9 mouse cellular contexts compared by ENCODE assay signal in the genomic region with DNA sequence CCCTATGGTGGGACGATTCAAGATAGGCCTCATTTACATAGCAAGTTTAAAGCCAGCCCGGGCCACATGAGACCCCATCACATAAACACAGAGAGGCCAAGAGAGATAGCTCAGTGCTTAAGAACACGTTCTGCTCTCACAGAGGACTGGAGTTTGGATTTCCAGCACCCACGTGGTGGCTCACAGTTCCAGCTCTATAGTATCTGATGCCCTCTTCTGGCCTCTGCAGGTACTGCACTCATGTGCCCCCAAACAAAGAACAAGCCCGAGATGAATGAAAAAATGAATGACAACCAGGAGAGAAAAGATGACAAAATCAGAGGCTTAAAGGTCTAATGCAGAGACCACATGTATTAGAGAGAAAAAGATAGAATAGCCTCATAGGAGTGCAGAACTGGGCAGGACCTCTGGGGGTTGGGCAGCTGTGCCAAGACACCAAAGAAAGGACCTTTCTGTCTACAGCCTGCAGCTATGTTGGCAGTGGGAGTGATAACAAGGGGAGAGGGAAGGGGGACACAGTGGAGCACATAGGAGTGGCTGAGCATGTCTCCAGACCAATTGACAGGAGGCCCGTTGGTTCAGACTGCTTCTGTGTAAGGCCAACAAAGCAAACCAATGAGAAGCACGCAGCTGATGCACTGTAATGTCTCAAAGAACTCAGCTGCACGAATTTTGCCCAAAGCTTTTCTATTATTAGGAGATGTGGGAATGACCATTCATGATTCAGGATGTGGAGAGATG. TPM values are rescaled to one million over a fixed set of nuclear protein-coding genes. Genes with fewer than 3 reads are reported as not detected.
DNase-seq lines count a peak whose midpoint lies in the region; ATAC-seq and TF ChIP-seq lines count a peak whose summit lies in the region.
"Had no signal": no experiment of that assay in that cellular context is flagged by ENCODE, and none has a peak within 500 bp of the region (broad histone marks: within the 10 kb centered on the region; RNA-seq: fewer than 3 reads in every experiment).

No protein-coding gene starts in this region.

- peak; percentile 63 for TF ChIP-seq CTCF in hindbrain, postnatal 0 days (IDR thresholded peaks at IDR 0.05; ENCODE audit: low read depth)

- no peak overlapping the region for H3K4me2 ChIP-seq in hindbrain, postnatal 0 days (ENCODE audit: low read depth, low read length)
- H3K4me2 ChIP-seq in hindbrain, embryonic 13.5 days, result no peak overlapping the region
- H3K4me2 ChIP-seq: limb, embryonic 15.5 days had no signal

- no peaks in the 10 kb centered on the region for H3K9me3 ChIP-seq in hindbrain, postnatal 0 days (ENCODE audit: low read length)
- peaks cover 5% of the 10 kb centered on the region for H3K9me3 ChIP-seq in hindbrain, embryonic 13.5 days
- H3K9me3 ChIP-seq: limb, embryonic 15.5 days had no signal

- 47% methylated on average over 8 of the region's 8 CpGs for WGBS in hindbrain, postnatal 0 days
- WGBS in hindbrain, embryonic 13.5 days, result 48% methylated on average over 8 of the region's 8 CpGs

- H3K4me3 ChIP-seq in hindbrain, postnatal 0 days (ENCODE audit: low read length), result no peak overlapping the region
- no peak overlapping the region for H3K4me3 ChIP-seq in hindbrain, embryonic 13.5 days
- H3K4me3 ChIP-seq: limb, embryonic 15.5 days had no signal

- no peaks in the 10 kb centered on the region for H3K36me3 ChIP-seq in hindbrain, postnatal 0 days (ENCODE audit: insufficient read depth, low read length)
- H3K36me3 ChIP-seq in hindbrain, embryonic 13.5 days, result no peaks in the 10 kb centered on the region
- H3K36me3 ChIP-seq: limb, embryonic 15.5 days had no signal

- no peak overlapping the region for H3K9ac ChIP-seq in hindbrain, postnatal 0 days (replicated peaks; ENCODE audit: low read length)
- H3K9ac ChIP-seq in hindbrain, embryonic 13.5 days, result no peak overlapping the region
- H3K9ac ChIP-seq: limb, embryonic 15.5 days had no signal

- ATAC-seq in hindbrain, postnatal 0 days, result peak; percentile 56; the same call in 1 of the 2 replicates
- ATAC-seq in hindbrain, embryonic 13.5 days (ENCODE audit: low FRiP score), result no peak

- no peaks in the 10 kb centered on the region for H3K27me3 ChIP-seq in hindbrain, postnatal 0 days (ENCODE audit: insufficient read depth, low read length)
- no peaks in the 10 kb centered on the region for H3K27me3 ChIP-seq in hindbrain, embryonic 13.5 days
- H3K27me3 ChIP-seq: limb, embryonic 15.5 days had no signal

- no peak overlapping the region for H3K27ac ChIP-seq in hindbrain, postnatal 0 days
- no peak overlapping the region for H3K27ac ChIP-seq in hindbrain, embryonic 13.5 days
- H3K27ac ChIP-seq: limb, embryonic 15.5 days had no signal

- no peaks in the 10 kb centered on the region for H3K4me1 ChIP-seq in hindbrain, postnatal 0 days (ENCODE audit: insufficient read depth, low read length)
- no peaks in the 10 kb centered on the region for H3K4me1 ChIP-seq in hindbrain, embryonic 13.5 days (replicated peaks)
- H3K4me1 ChIP-seq: limb, embryonic 15.5 days had no signal

- peak; percentile 51 for DNase-seq in hindbrain, postnatal 0 days (ENCODE audit: low spot score)
- DNase-seq in 3T3-L1 (ENCODE audit: low read depth, low spot score) (peak; percentile 44), MN1 (ENCODE audit: low spot score) (no peak)
- DNase-seq in CD8-positive naive resting alpha-beta T cell, adult 2 months (ENCODE audit: low read depth in 2 of 2, low spot score in 2 of 2), result peak; percentile 39 to 59
- DNase-seq in embryo, embryonic 10.5 days (ENCODE audit: low spot score), result peak; percentile 76
- DNase-seq in lung, postnatal 36 days, result peak; percentile 68
- DNase-seq in ovary, adult 18-20 months (ENCODE audit: low spot score), result no peak

RNA-seq across cellular contexts. Expression of a gene that starts 21.6 kb away (rescaled TPM):
- not detected in 2 replicates for total RNA-seq in hindbrain, postnatal 0 days (2014; rRNA removed)
- 0.16 TPM in 1 of 2 replicates, not detected in the other for polyA plus RNA-seq in hindbrain, postnatal 0 days (2015; fragmentation: Nextera tagmentation; extraction: Ambion mirVana)
- 0.21 TPM in 1 of 2 replicates, not detected in the other for polyA plus RNA-seq in hindbrain, embryonic 13.5 days (2015; fragmentation: Nextera tagmentation; extraction: Ambion mirVana)
- polyA plus RNA-seq: limb, embryonic 15.5 days had no signal

RNA-seq across cellular contexts. Expression of a gene that starts 35.4 kb away (rescaled TPM):
- not detected in 2 replicates for total RNA-seq in hindbrain, postnatal 0 days (2014; rRNA removed)
- polyA plus RNA-seq in hindbrain, postnatal 0 days (2015; fragmentation: Nextera tagmentation; extraction: Ambion mirVana), result not detected in 2 replicates
- polyA plus RNA-seq in hindbrain, embryonic 13.5 days (2015; fragmentation: Nextera tagmentation; extraction: Ambion mirVana), result not detected in 2 replicates
- polyA plus RNA-seq: limb, embryonic 15.5 days had no signal

RNA-seq across cellular contexts. Expression of a gene that starts 56.4 kb away (rescaled TPM):
- total RNA-seq in hindbrain, postnatal 0 days (2014; rRNA removed), result not detected in 2 replicates
- not detected in 2 replicates for polyA plus RNA-seq in hindbrain, postnatal 0 days (2015; fragmentation: Nextera tagmentation; extraction: Ambion mirVana)
- polyA plus RNA-seq in hindbrain, embryonic 13.5 days (2015; fragmentation: Nextera tagmentation; extraction: Ambion mirVana), result 0.21 TPM in 1 of 2 replicates, not detected in the other

Comparison
In these comparisons a context has a peak if more than half of its experiments do, and no peak if none do; other contexts are left out.
1. DNase-seq: peak in hindbrain, postnatal 0 days (single experiment), 3T3-L1 (single experiment), CD8-positive naive resting alpha-beta T cell, adult 2 months (2 of 2), embryo, embryonic 10.5 days (single experiment) and lung, postnatal 36 days (single experiment); none in MN1 (single experiment) and ovary, adult 18-20 months (single experiment).